Mouse (Mus musculus): Measurements from ENCODE around the gene Cbfa2t3. TPM values are rescaled to one million over a fixed set of nuclear protein-coding genes. Genes with fewer than 3 reads are reported as not detected.

The Cbfa2t3 gene
- total RNA-seq, 2 experiments from 2014 or later = 40.0 to 43.6 TPM

- DNase-seq (ENCODE audit: extremely low spot score in 1 of 2, low spot score in 1 of 2) = no peak
Observed at GRCm38 (mm10) chr8:122718711-122719499, 20.0 kb upstream of the Cbfa2t3 start.

- DNase-seq (ENCODE audit: extremely low spot score in 1 of 2, low spot score in 1 of 2) = no peak
Observed at GRCm38 (mm10) chr8:122717869-122718509, 19.1 kb upstream of the Cbfa2t3 start.

GRCm38 (mm10) chr8:122716566-122716965 is 17.7 kb upstream of the Cbfa2t3 start:
- no peak for DNase-seq (ENCODE audit: extremely low spot score in 1 of 2, low spot score in 1 of 2)

GRCm38 (mm10) chr8:122713157-122713518 is 14.2 kb upstream of the Cbfa2t3 start:
- DNase-seq (ENCODE audit: extremely low spot score in 1 of 2, low spot score in 1 of 2) = no peak

- no peak for DNase-seq (ENCODE audit: extremely low spot score in 1 of 2, low spot score in 1 of 2)
Observed at GRCm38 (mm10) chr8:122712411-122713156, 13.7 kb upstream of the Cbfa2t3 start.

GRCm38 (mm10) chr8:122711891-122712365 is 13.0 kb upstream of the Cbfa2t3 start:
- no peak for DNase-seq (ENCODE audit: extremely low spot score in 1 of 2, low spot score in 1 of 2)

GRCm38 (mm10) chr8:122711480-122711879 is 12.6 kb upstream of the Cbfa2t3 start:
- no peak for DNase-seq (ENCODE audit: extremely low spot score in 1 of 2, low spot score in 1 of 2)

GRCm38 (mm10) chr8:122709340-122710111 is 10.6 kb upstream of the Cbfa2t3 start:
- DNase-seq (ENCODE audit: extremely low spot score in 1 of 2, low spot score in 1 of 2) = peak; percentile 30 to 31

GRCm38 (mm10) chr8:122707184-122707583 is 8.3 kb upstream of the Cbfa2t3 start:
- DNase-seq (ENCODE audit: extremely low spot score in 1 of 2, low spot score in 1 of 2) = no peak

GRCm38 (mm10) chr8:122705901-122706561 is 7.1 kb upstream of the Cbfa2t3 start:
- no peak for DNase-seq (ENCODE audit: extremely low spot score in 1 of 2, low spot score in 1 of 2)

GRCm38 (mm10) chr8:122704612-122705011 is 5.7 kb upstream of the Cbfa2t3 start:
- no peak for DNase-seq (ENCODE audit: extremely low spot score in 1 of 2, low spot score in 1 of 2)

GRCm38 (mm10) chr8:122702957-122703356 is 4.0 kb upstream of the Cbfa2t3 start:
- DNase-seq (ENCODE audit: extremely low spot score in 1 of 2, low spot score in 1 of 2) = no peak

GRCm38 (mm10) chr8:122702301-122702941 is 3.5 kb upstream of the Cbfa2t3 start:
- no peak for DNase-seq (ENCODE audit: extremely low spot score in 1 of 2, low spot score in 1 of 2)

- no peak for DNase-seq (ENCODE audit: extremely low spot score in 1 of 2, low spot score in 1 of 2)
Observed at GRCm38 (mm10) chr8:122701441-122702185, 2.7 kb upstream of the Cbfa2t3 start.

GRCm38 (mm10) chr8:122700628-122701027 is 1.7 kb upstream of the Cbfa2t3 start:
- no peak for DNase-seq (ENCODE audit: extremely low spot score in 1 of 2, low spot score in 1 of 2)

GRCm38 (mm10) chr8:122698254-122698768 is 598 bp downstream of the Cbfa2t3 start:
- no peak for DNase-seq (ENCODE audit: extremely low spot score in 1 of 2, low spot score in 1 of 2)

GRCm38 (mm10) chr8:122697586-122697985 is 1.3 kb downstream of the Cbfa2t3 start:
- no peak for DNase-seq (ENCODE audit: extremely low spot score in 1 of 2, low spot score in 1 of 2)

GRCm38 (mm10) chr8:122697181-122697581 is 1.7 kb downstream of the Cbfa2t3 start:
- DNase-seq (ENCODE audit: extremely low spot score in 1 of 2, low spot score in 1 of 2) = peak in 1 of 2 experiments; percentile 59
